Mouse (Mus musculus): ENCODE measurements at regions not wholly inside any gene's neighbourhood (a gene's known extent, or its start where the extent isn't known, plus 50 kb on each side); places are given as distances from the start of the nearest gene placed in this dataset.

DNA sequence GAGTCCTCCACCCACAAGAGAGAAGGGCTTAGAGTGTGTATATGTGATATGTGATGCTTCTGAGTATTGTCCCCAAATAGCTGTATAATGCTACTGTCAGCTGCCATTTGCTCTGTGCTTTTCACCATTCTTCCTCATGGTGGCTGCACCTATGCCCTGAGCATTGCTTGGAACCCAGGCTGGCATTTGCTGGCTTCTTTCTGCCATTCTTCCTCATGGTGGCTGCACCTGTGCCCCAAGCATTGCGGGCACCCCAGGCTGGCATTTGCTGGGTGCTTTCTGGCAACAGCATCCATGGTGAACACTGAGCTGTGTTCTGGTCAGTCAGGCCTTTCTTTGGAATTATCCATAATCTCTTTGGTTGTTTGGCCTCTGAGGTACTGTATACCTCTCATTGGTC, 66.9 kb upstream of the Prickle1 start:
- 97% methylated on average over 1 of the region's 1 CpGs for WGBS
- Histone ChIP-seq H3K4me3 (ENCODE audit: low read depth, low read length) (no peak overlapping the region), H3K9ac (ENCODE audit: low read length) (no peak overlapping the region), H3K27me3 (ENCODE audit: control insufficient read depth, insufficient read depth, low read length) (no peaks in the 10 kb centered on the region), H3K36me3 (ENCODE audit: control insufficient read depth, insufficient read depth, low read length) (no peaks in the 10 kb centered on the region), H3K27ac (ENCODE audit: low read depth, low read length) (no peak overlapping the region), H3K9me3 (ENCODE audit: control insufficient read depth, low read length) (no peaks in the 10 kb centered on the region), H3K4me2 (ENCODE audit: low read depth, low read length, severe bottlenecking) (no peak overlapping the region), H3K4me1 (replicated peaks; ENCODE audit: control insufficient read depth, insufficient read depth, low read length) (no peaks in the 10 kb centered on the region)
- DNase-seq (ENCODE audit: low spot score) (no peak), ATAC-seq (replicated peaks; ENCODE audit: low FRiP score) (no peak)

DNA sequence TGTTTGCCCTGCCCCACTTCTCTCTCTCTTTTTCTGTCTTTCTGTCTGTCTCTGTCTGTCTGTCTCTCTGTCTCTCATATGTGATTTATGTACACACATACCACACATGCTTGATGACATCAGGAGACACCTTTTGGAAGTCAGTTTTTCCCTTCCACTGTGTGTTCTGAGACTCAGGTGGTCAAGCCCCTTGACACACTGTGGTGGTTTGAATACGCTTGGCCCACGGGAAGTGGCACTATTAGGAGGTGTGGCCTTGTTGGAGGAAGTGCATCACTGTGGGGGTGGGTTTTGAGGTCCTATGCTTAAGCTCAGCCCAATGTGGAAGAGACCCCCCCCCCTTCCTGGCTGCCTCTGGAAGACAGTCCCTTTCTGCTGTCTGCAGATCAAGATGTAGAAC, 66.1 kb upstream of the Prickle1 start:
- Histone ChIP-seq H3K9ac (ENCODE audit: low read length) (no peak overlapping the region), H3K27me3 (ENCODE audit: control insufficient read depth, insufficient read depth, low read length) (no peaks in the 10 kb centered on the region), H3K9me3 (ENCODE audit: control insufficient read depth, low read length) (no peaks in the 10 kb centered on the region), H3K4me1 (replicated peaks; ENCODE audit: control insufficient read depth, insufficient read depth, low read length) (no peaks in the 10 kb centered on the region), H3K4me2 (ENCODE audit: low read depth, low read length, severe bottlenecking) (no peak overlapping the region), H3K4me3 (ENCODE audit: low read depth, low read length) (no peak overlapping the region), H3K27ac (ENCODE audit: low read depth, low read length) (no peak overlapping the region), H3K36me3 (ENCODE audit: control insufficient read depth, insufficient read depth, low read length) (no peaks in the 10 kb centered on the region)
- ATAC-seq (replicated peaks; ENCODE audit: low FRiP score) (no peak), DNase-seq (ENCODE audit: low spot score) (no peak)
- 93% methylated on average over 2 of the region's 2 CpGs for WGBS

DNA sequence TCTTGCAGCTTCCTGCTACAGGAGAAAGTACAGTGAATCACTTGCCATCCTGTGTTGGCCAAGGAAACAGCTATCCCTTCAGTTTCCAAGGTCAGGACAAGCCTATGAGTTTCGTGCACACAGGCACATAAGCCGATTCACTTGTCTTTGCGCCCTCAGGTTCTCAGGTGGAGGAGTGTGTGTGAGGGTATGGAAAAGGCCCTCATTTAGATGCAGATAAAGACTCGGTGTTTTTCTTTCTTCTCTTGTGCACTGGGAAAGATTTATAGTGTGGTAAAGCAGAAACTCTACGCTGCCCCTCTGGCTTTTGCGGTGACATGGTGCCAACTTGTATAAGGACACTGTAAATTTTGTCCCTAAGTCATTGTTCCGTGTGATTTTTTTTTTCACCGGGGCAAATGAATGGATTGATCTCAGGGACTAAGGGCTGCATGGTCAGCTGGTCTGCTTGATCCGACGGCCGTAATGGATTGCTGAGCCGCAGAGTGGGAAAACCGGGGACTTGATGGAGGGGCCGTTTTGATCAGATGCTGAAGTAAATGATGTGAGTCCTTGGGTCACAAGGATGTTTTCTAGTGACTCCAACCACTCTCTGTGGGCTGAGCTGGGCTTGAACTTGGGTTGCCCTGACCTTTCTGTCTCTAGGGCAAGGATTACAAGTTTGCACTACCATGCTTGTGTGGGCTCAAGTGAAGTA, 65.4 kb upstream of the Prickle1 start:
- Histone ChIP-seq H3K9me3 (ENCODE audit: control insufficient read depth, low read length) (no peaks in the 10 kb centered on the region), H3K27ac (ENCODE audit: low read depth, low read length) (no peak overlapping the region), H3K9ac (ENCODE audit: low read length) (no peak overlapping the region), H3K4me3 (ENCODE audit: low read depth, low read length) (no peak overlapping the region), H3K27me3 (ENCODE audit: control insufficient read depth, insufficient read depth, low read length) (no peaks in the 10 kb centered on the region), H3K36me3 (ENCODE audit: control insufficient read depth, insufficient read depth, low read length) (no peaks in the 10 kb centered on the region), H3K4me2 (ENCODE audit: low read depth, low read length, severe bottlenecking) (no peak overlapping the region), H3K4me1 (replicated peaks; ENCODE audit: control insufficient read depth, insufficient read depth, low read length) (no peaks in the 10 kb centered on the region)
- ATAC-seq (replicated peaks; ENCODE audit: low FRiP score) (no peak), DNase-seq (ENCODE audit: low spot score) (no peak)
- 94% methylated on average over 14 of the region's 14 CpGs for WGBS

DNA sequence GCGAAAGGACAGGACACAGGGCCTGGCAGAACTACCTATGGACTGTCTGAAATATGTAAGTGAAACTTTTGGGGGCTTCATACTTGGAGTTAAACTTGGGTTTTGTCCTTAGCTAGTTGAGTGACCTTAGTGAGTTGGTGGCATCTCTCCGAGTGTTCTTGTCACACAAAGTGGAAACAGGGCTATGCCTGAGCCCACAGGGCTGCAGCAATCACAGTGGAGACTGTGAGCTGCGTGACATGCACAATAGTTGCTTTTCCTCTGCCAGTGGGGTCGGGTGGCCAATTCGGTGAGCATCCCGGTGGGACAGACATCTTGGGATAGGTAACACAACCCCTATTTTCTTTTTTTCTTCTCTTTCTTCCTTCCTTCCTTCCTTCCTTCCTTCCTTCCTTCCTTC, 61.5 kb upstream of the Prickle1 start:
- 89% methylated on average over 6 of the region's 6 CpGs for WGBS
- no peak for DNase-seq (ENCODE audit: low spot score)
- no peaks in the 10 kb centered on the region for H3K4me1 ChIP-seq (replicated peaks; ENCODE audit: control insufficient read depth, insufficient read depth, low read length)

DNA sequence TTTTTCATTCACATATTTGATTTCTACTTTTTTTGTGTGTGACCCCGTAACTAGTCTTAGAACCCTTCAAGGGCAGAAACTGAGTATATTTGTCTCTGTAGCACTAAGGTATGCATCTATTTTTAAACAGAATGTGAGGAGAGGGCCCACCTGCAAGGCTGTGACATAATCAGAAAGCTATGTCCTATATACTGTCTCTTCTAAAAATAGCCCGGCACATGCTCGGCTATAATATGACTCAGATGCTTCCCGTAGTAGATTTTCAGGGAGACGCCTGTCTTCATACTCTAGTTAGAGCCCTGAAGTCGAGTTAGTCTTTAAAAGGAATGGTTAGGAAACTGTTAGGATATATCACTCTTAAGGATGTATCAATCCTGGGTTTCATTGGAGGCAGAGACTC, 61.0 kb upstream of the Prickle1 start:
- WGBS, result 74% methylated on average over 6 of the region's 6 CpGs
- H3K4me2 ChIP-seq (ENCODE audit: low read depth, low read length, severe bottlenecking), result no peak overlapping the region
- no peak overlapping the region for H3K9ac ChIP-seq (ENCODE audit: low read length)
- no peaks in the 10 kb centered on the region for H3K27me3 ChIP-seq (ENCODE audit: control insufficient read depth, insufficient read depth, low read length)
- DNase-seq (ENCODE audit: low spot score) (no peak), ATAC-seq (replicated peaks; ENCODE audit: low FRiP score) (no peak)
- no peaks in the 10 kb centered on the region for H3K9me3 ChIP-seq (ENCODE audit: control insufficient read depth, low read length)
- H3K27ac ChIP-seq (ENCODE audit: low read depth, low read length), result no peak overlapping the region
- H3K4me1 ChIP-seq (replicated peaks; ENCODE audit: control insufficient read depth, insufficient read depth, low read length), result no peaks in the 10 kb centered on the region
- no peak overlapping the region for H3K4me3 ChIP-seq (ENCODE audit: low read depth, low read length)
- H3K36me3 ChIP-seq (ENCODE audit: control insufficient read depth, insufficient read depth, low read length), result no peaks in the 10 kb centered on the region

More for the DNA sequence above, 61.5 kb upstream of the Prickle1 start:
- Histone ChIP-seq H3K4me3 (ENCODE audit: low read depth, low read length) (no peak overlapping the region), H3K27ac (ENCODE audit: low read depth, low read length) (no peak overlapping the region), H3K9ac (ENCODE audit: low read length) (no peak overlapping the region), H3K4me2 (ENCODE audit: low read depth, low read length, severe bottlenecking) (no peak overlapping the region), H3K36me3 (ENCODE audit: control insufficient read depth, insufficient read depth, low read length) (no peaks in the 10 kb centered on the region), H3K27me3 (ENCODE audit: control insufficient read depth, insufficient read depth, low read length) (no peaks in the 10 kb centered on the region), H3K9me3 (ENCODE audit: control insufficient read depth, low read length) (no peaks in the 10 kb centered on the region)
- no peak for ATAC-seq (replicated peaks; ENCODE audit: low FRiP score)

DNA sequence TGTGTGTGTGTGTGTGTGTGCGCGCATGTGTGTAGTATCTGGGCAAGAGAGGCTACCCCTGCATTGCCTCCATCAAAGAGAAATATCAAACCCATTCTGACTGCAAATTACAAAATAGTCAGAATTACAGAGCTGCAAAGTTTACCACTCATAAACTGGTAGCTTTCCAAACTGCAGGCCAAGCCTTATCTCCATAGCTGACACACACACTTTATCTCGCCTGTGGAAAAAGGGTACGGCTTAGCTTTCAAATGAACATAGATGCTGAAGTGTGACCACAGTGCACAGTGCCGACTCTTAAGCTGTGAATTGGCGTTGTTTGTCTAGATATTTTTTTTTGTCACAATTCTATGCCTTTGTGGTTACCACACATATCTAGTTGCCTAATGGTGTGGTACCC, 60.1 kb upstream of the Prickle1 start:
- no peak for ATAC-seq (replicated peaks; ENCODE audit: low FRiP score)
- WGBS, result 96% methylated on average over 6 of the region's 6 CpGs
- Histone ChIP-seq H3K27ac (ENCODE audit: low read depth, low read length) (no peak overlapping the region), H3K9ac (ENCODE audit: low read length) (no peak overlapping the region), H3K4me2 (ENCODE audit: low read depth, low read length, severe bottlenecking) (no peak overlapping the region), H3K9me3 (ENCODE audit: control insufficient read depth, low read length) (no peaks in the 10 kb centered on the region), H3K4me1 (replicated peaks; ENCODE audit: control insufficient read depth, insufficient read depth, low read length) (no peaks in the 10 kb centered on the region), H3K27me3 (ENCODE audit: control insufficient read depth, insufficient read depth, low read length) (no peaks in the 10 kb centered on the region), H3K4me3 (ENCODE audit: low read depth, low read length) (no peak overlapping the region), H3K36me3 (ENCODE audit: control insufficient read depth, insufficient read depth, low read length) (no peaks in the 10 kb centered on the region)
- DNase-seq (ENCODE audit: low spot score), result no peak

DNA sequence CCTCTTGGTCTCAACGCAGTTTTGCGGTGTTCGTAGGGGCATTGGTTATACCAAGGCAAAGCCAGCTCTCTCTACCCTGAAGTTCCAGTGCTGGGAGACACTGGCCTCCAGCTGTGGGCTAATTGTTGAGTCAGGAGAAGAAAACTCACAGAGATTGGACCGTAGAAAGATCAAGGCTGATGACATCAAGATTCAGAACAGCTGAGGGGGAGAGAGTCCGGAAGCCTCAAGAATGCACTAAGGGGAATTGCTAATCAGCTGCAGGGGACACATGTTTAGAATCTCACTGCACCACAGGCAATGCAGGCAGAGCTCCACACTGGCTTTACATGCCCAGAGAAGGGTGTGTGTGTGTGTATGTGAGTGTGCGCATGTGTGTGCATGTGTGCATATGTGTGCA, 59.6 kb upstream of the Prickle1 start:
- H3K4me3 ChIP-seq (ENCODE audit: low read depth, low read length), result no peak overlapping the region
- no peak for DNase-seq (ENCODE audit: low spot score)

DNA sequence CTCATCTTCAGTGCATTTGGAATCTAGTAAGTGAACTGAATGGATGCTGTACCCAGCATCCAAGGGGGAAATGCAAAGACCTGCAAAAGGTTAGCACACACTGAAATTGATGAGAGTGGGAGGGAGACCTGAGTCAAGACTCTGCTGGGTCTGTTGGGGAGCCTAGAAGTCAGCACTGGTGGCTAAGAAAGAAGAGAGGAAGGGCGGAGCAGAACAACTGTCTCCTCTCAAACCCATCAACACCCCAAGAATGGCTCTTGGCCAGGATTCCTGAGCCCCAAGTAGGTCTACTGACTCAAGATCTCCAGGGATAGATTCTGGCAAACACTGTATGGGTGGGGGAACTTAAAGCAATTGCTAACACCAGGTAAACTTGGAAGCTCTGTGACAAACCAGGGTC, 57.7 kb upstream of the Prickle1 start:
- 95% methylated on average over 1 of the region's 1 CpGs for WGBS
- Histone ChIP-seq H3K9ac (ENCODE audit: low read length) (no peak overlapping the region), H3K4me3 (ENCODE audit: low read depth, low read length) (no peak overlapping the region), H3K9me3 (ENCODE audit: control insufficient read depth, low read length) (no peaks in the 10 kb centered on the region), H3K36me3 (ENCODE audit: control insufficient read depth, insufficient read depth, low read length) (no peaks in the 10 kb centered on the region), H3K27me3 (ENCODE audit: control insufficient read depth, insufficient read depth, low read length) (no peaks in the 10 kb centered on the region), H3K4me2 (ENCODE audit: low read depth, low read length, severe bottlenecking) (no peak overlapping the region), H3K27ac (ENCODE audit: low read depth, low read length) (no peak overlapping the region), H3K4me1 (replicated peaks; ENCODE audit: control insufficient read depth, insufficient read depth, low read length) (no peaks in the 10 kb centered on the region)
- DNase-seq (ENCODE audit: low spot score) (no peak), ATAC-seq (replicated peaks; ENCODE audit: low FRiP score) (no peak)

More for the DNA sequence above, 59.6 kb upstream of the Prickle1 start:
- Histone ChIP-seq H3K9ac (ENCODE audit: low read length) (no peak overlapping the region), H3K36me3 (ENCODE audit: control insufficient read depth, insufficient read depth, low read length) (no peaks in the 10 kb centered on the region), H3K4me1 (replicated peaks; ENCODE audit: control insufficient read depth, insufficient read depth, low read length) (no peaks in the 10 kb centered on the region), H3K27ac (ENCODE audit: low read depth, low read length) (no peak overlapping the region), H3K4me2 (ENCODE audit: low read depth, low read length, severe bottlenecking) (no peak overlapping the region), H3K27me3 (ENCODE audit: control insufficient read depth, insufficient read depth, low read length) (no peaks in the 10 kb centered on the region), H3K9me3 (ENCODE audit: control insufficient read depth, low read length) (no peaks in the 10 kb centered on the region)
- no peak for ATAC-seq (replicated peaks; ENCODE audit: low FRiP score)
- 87% methylated on average over 6 of the region's 6 CpGs for WGBS

DNA sequence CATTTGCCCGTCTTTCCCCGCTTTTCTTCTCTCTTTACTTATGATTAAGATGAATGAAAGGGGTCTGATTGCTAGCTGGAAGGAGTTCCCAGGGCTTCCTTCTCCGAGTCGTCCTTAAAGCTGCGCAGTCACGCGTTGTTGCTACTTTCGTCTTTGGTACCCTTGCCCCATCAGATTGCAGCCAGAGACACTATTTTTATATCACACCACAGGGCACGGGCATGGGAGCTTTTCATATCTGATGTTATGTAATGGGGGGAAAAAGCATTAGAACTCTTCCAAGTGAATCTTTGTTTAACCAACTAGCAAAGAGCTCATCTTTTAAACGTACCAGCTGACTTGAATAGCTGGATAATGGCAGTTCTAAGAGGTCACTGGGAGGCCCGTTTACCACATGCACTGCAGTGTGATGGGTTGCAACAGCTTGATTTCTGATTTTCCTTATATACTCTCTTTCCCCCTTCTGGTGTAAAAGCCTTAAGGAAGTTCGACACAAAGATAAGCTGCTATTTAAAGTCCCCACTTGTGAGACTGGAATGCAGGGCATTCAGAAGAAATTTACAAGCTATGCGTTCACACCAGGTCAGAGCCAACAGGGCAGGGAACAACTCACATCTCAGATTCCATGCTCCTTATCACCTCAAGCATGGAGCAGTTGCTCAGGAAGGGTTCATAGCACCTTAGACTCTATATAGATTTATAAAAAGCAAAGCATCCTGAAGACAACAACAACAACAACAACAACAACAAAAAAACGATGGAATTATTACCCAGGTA, 55.5 kb upstream of the Prickle1 start:
- Histone ChIP-seq H3K4me1 (replicated peaks; ENCODE audit: control insufficient read depth, insufficient read depth, low read length) (no peaks in the 10 kb centered on the region), H3K9ac (ENCODE audit: low read length) (no peak overlapping the region), H3K4me2 (ENCODE audit: low read depth, low read length, severe bottlenecking) (no peak overlapping the region), H3K4me3 (ENCODE audit: low read depth, low read length) (no peak overlapping the region), H3K27ac (ENCODE audit: low read depth, low read length) (no peak overlapping the region), H3K27me3 (ENCODE audit: control insufficient read depth, insufficient read depth, low read length) (no peaks in the 10 kb centered on the region), H3K9me3 (ENCODE audit: control insufficient read depth, low read length) (no peaks in the 10 kb centered on the region), H3K36me3 (ENCODE audit: control insufficient read depth, insufficient read depth, low read length) (no peaks in the 10 kb centered on the region)
- ATAC-seq (replicated peaks; ENCODE audit: low FRiP score) (no peak), DNase-seq (ENCODE audit: low spot score) (peak; percentile 4)
- WGBS, result 72% methylated on average over 14 of the region's 14 CpGs

Measured in forebrain, embryonic 11.5 days (tissue).